Mouse (Mus musculus): ENCODE measurements around the gene Tssk4.
A peak's percentile ranks its signal among the peaks of the same experiment; 100 is the strongest.

Gene Tssk4

DNA sequence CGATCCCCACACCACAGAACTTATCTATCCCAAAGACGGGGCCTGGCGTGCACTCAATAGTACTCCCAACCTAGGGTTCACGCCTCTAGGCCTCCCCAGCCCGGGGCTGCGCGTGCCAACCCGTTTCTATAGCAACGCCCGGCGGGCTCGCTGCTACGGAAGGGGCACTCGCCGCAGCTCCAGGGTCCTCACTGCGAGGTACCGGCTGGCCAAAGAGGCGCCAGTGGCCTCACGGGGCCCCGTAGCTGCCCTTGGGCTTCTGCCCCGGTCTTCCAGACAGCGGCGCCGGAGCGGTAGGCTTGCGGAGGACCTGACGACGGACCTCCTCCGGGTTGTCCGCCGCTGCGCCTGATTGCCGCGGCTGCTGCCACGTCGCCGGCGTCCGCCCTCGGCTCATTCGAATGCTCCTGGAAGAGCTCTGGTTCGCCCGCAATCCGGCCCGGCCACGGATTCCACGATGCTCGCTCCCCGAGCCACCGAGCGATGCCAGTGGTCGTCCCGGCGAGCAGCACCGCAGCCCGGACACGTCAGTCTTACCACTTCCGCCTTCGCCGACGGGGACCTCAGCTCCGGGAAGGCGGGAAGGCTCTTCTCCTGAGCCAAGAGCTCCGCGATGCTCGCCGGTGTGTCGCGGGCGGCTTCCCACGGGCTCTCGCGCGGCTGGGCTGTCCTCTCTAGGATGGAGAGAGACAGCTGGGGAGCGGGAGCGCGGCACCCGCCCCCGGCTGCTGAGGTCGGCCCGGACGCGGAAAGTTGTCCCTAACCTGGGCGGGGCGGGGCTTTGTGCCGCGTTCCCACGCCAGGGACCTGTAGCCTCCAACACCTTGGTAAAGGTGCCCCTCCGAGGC lies 6.7 kb upstream of the Tssk4 start, which contains the start of gene Tm9sf1:
Gene Tm9sf1, minus strand, starts transcription at position 747 of the 848 bp plus-strand sequence.
- DNase-seq (ENCODE audit: low spot score in 2 of 2) = peak; percentile 79 to 84

DNA sequence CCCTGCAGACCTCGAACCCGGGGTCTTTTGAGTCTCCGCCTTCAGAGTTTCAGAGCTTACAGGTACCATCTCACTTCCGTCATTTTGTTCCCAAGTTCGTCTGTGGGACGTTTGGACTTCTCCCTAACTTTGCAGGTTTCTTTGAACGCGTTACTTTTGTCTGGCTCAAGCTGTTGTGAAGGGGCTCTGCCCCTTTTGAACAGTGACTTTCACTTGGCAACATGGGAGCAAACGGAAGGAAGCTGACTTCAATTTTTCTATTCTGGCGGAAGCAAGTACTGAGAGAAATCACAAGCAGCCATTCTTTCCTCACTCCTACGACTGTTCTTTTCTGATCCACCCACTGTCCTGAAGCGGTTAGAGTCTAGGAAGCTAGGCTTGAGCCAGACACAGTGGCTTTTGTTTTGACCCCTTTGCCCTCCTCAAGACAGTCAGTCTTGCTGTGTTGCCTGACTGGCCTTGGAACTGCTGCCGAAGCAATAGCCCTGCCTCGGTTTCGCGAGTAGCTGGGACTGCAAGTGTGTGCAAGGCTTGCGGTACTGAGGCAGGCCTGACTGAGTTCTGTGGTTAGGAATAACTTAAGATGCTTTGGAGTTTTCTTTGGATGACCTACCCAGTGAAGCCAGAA lies 5.6 kb upstream of the Tssk4 start:
- no peak for DNase-seq (ENCODE audit: low spot score in 2 of 2)

DNA sequence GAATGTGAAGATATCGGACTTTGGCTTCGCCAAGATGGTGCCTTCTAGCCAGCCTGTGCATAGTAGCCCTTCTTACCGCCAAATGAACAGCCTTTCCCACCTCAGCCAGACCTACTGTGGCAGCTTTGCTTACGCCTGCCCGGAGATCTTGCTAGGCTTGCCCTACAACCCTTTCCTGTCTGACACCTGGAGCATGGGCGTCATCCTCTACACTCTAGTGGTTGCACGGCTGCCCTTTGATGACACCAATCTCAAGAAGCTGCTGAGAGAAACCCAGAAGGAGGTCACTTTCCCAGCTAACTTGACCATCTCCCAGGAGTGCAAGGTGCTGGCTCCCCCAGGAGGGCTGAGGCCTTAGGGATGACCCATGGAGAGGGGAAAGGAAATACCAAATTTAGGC lies 1.5 kb downstream of the Tssk4 start:
- no peak for DNase-seq (ENCODE audit: low spot score in 2 of 2)

DNA sequence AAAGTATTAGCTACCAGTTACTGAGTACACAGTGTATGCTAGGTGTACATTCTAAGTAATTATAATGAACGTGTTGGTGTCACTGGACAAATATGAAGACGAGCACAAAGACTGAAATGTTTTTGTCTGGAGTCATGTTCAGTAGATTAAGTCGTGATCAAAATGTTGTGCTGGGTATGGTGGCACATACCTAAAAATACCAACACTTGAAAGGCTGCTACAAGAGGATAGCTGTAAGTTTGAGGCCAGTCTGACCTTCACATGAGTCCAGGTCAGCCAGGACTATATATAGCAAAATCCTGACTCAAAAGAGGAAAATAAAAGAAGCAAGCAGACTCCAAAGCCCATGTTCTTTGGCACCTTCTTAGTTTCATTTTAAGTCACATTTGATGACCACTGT lies 7.0 kb downstream of the Tssk4 start:
- no peak for DNase-seq (ENCODE audit: low spot score in 2 of 2)

DNA sequence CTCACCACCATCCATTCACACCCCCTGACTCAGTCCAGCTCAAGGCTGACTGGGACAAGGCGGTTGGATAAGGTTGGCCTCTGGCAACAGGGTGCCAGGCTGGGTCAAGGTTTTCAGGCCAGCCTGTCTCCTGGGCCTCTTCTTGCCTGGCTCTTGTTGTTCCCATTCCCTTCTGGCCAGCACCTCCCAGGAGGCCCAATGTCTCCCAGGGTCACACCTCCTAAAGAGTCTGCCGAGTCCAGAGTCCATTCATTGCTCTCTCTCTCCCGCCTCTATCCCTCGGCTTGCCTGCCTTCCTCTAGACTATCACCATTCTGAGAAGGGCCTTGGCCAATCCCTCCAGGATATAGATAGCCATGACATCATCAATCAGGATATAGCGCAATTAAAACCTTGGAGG lies 8.0 kb downstream of the Tssk4 start:
- no peak for DNase-seq (ENCODE audit: low spot score in 2 of 2)

DNA sequence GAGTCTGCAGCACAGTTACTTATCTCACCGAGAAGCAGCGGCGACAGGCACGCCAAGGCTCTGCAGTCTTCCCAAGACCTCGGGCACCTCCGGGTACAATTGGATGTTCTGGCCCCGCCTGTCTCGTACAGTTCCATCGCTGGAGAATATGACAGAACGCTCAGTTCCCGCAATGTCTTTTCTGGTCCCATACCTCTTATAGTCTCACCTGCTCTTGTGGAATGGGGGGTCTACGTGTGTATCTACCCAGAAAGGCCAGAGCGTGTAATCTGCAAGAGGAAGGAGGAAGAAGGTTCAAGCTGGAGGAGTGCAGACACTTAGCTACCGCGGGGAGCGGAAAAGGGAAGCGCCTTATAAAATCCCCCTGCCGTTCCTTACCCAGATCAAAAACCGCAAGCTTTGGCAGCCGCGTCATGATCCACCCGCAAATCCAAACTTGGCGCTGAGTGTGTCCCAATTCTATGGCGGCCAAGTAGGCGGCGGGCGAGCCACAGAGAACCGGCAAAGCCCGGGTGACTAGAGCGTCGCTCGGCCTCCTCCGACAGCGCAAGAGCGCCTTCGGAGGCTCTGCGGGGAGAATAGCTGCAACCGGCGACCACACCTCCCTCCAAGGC lies 10.1 kb downstream of the Tssk4 start, which contains the start of gene Mdp1:
Gene Mdp1, minus strand, starts transcription at position 549 of the 614 bp plus-strand sequence.
- DNase-seq (ENCODE audit: low spot score in 2 of 2) = peak; percentile 70 to 71

DNA sequence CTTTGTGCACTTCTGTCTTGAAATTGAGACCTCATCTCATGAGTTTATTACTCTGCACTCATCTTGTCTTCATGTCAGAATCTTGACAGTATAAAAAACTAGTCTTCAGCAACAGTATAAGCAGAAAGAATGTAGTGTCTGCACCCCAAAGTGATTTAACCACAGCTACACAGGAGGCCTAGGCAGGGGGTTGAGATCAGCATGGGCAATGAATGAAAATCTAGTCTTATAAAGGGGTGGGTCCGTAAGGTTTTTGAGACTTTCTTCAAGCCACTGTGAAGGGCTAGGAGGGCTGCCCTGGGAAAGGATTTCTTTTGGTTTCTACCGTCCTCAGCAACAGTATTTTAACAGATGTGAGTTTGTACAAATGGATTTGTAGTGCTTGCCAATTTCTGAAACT lies 10.7 kb downstream of the Tssk4 start:
- DNase-seq (ENCODE audit: low spot score in 2 of 2) = no peak

DNA sequence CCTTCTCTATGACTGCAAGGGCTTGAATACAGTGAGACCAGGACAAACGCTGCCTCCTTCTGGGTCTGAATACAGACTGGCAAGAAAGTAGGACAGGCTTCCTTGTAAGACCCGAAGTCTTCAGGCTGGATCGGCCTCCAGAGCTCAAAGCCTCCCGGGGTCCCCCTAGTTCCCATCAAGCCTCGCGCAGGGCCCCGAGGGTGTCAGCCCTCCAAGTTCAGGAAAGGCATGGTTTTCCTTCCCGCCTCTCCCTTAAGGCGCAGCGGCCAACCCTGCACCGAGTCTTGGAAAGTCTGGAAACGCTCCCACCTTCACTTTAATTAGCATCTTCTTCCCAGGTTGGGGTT lies 21.5 kb downstream of the Tssk4 start:
- no peak for DNase-seq (ENCODE audit: low spot score in 2 of 2)

DNA sequence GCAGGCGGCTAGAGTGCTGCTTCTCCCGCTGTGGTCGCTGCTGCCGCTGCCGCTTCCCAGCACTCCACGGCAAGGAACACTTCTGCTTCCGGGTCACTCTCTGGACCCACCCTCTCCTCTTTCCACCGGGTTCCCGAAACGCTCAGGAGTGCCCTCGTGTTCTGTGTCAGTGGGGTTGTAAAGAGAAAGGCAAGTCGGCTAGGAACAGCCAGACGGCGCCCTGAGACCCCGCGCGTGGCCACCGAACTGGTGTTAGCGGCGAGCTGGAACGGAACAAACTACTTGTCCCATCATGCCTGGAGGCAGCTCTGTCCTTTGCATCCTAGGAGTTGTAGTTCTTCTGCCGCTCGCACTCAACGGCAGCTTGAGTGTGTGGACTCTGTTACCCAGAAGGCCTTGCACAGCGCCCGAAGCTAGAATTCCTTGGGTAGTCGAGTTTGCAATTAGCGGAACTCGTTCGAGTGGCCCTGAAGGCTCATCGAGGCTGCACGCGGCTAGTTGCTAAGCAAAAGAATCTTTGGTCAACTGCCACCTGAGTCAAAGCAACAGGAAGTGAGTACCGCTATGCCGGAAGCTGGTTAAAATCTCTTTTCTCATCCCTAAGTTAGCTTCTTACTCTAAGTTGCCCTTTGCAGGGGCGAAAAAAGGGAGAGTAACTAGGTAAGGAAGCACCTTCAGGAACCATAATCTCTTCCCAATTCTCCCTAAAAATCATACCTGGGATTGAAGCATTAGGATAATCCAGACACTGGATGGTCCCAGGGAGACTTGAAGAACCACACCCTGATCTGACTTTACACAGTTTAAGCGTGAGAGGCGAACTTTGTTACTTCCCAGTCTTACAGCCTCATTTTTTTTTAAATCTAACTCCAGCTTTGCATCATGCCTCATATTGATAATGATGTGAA lies 22.1 kb downstream of the Tssk4 start, which contains the start of the genes Gmpr2 and Nedd8:
Gene Gmpr2, plus strand, starts transcription at position 109 of the 908 bp plus-strand sequence.
Gene Nedd8, minus strand, starts transcription at position 292 of the 908 bp plus-strand sequence.
- DNase-seq (ENCODE audit: low spot score in 2 of 2) = peak; percentile 84 to 86

DNA sequence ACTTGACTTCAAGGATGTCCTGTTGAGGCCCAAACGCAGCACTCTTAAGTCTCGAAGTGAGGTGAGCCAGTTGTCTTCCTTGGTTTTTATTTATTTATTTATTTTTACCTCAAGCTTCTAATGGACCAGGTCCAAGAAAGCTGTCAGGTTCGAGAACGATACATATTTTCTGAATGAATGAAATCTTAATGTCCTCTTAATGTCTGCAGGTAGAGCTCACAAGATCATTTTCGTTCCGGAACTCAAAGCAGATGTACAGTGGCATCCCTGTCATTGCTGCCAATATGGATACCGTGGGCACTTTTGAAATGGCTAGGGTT lies 22.7 kb downstream of the Tssk4 start:
- DNase-seq (ENCODE audit: low spot score in 2 of 2) = no peak

DNA sequence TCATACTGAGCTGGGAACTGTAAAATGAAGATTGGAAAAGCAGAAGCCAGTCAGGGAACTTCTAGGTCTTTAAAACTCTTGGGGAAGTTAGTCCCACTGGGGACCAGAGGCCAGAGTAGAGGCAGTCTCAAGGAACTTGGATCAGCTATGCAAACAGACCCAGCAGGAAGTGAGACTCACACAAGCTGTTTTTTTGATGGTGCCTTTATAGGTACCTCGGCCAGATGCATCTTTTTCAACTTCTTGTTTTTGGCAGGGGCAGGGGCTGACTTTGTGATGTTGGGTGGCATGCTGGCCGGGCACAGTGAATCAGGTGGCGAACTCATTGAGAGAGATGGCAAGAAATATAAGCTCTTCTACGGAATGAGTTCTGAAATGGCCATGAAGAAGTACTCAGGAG lies 27.6 kb downstream of the Tssk4 start:
- no peak for DNase-seq (ENCODE audit: low spot score in 2 of 2)

DNA sequence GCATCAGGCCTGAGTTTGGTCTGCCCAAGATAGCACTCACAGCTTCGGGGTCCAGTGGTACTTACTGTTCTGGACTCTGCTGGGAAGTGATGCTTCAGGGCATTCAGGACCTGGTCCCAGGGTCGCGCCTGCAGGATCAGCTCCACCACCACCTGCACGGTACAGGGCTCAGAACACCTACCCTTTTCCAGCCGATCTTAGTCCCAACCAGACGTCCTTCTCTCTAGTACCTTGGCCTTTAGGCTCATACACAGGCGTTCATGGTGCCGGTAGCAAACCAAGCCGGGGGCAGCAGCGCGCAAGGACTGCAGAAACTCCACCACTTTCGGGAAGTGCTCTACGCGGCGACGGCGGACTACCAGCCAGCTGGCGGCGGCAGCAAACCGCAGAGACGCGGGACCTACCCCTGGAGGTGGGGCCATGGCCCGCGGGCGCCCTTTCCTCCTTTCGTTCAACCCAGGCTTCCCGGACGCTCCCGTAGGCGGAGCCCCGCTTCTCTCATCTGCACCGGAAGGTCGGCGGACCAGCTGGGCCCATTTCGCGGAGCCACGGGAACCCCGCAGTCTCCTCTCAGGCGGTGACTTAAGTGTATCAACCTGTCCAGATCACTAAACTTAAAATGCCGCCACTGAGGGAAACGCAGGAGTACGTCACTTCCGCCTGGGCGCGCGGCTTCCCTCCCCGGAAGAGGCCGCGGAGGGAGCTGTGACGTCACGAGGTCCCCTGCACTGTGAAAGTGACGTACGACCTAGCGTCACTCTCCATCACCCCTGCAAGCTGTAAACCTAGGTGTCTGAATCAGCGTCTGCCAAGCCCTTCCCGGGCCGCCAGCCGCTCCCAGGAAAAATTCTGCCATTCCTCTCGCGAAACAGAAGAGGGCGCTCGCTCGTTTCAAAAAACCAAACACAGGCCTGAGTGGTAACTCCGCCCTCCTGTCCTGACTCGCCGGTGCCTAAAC lies 31.5 kb downstream of the Tssk4 start, which contains the start of gene Tinf2:
Gene Tinf2, minus strand, starts transcription at position 661 of the 958 bp plus-strand sequence.
- DNase-seq (ENCODE audit: low spot score in 2 of 2) = peak; percentile 87 to 92

DNA sequence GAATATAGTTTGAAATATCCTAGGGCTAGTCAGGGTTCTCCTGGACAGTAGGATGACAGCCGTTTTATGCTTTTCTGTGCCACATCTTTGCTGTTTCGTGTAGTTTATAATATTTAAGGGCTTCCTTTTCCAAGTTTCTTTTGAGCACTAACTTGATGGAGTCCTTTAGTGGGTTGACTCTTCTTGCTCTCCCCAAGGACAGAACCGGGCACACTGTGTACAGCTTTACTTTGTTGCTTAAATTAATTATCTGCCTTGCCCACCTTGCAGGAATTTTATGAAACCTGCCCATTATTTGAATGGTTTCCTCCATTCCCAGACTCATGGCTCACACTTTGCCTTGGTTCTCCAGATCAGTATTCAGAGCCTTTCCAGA lies 32.1 kb downstream of the Tssk4 start:
- DNase-seq (ENCODE audit: low spot score in 2 of 2) = no peak

DNA sequence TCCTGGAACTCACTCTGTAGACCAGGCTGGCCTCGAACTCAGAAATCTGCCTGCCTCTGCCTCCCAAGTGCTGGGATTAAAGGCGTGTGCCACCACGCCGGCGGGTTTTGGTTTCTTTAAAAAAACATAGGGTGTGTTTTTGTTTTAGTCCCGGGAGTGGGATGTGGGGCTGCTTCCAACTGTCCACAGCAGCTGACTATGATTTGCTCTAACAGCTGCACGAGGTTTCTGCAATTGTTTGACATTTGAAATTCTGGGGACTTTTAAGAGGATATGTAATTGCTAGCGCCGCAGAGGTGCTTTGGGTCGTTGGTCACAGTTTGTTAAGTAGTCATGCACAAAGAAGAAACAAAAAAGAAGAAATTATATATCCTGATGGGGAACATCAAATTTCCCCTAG lies 39.4 kb downstream of the Tssk4 start:
- no peak for DNase-seq (ENCODE audit: low spot score in 2 of 2)

DNA sequence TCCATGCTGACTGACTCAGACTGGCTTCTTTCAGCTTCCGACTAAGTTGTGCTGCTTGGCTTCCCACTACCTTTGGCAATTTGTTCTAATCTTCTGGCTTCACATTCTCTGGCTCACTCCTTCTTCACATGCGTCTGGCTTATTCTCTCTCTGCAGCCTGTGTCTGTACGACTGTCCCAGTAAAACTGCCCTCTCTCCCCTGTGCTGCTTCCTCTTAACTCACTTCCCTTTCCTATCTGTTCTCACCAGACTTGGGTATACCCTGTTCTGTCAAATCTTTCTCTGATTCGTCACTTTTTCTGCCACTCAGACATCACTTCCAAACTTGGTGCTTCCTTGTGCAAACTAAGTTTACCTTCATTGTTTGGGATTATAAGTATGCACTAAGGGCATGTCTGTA lies 47.2 kb downstream of the Tssk4 start:
- DNase-seq (ENCODE audit: low spot score in 2 of 2) = no peak

DNA sequence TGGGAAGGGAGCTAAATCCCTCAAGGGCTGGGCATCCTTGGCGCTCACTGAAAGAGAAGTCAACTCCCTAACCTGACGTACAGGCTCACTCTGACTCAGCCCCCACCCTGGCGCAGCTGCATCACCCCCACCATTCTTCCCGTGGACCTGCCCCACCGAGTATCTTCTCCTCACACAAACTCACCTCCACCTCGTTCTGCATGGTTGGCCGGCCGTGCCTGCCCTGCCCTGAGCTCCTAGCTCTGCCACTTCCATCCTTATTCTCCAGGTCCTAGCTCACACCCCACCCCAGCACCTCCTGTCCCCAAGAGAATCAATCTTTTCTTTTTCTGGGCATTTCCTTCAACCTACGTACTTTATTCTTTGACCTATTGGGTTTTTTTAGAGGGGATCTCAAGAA lies 51.1 kb downstream of the Tssk4 start:
- DNase-seq (ENCODE audit: low spot score in 2 of 2) = no peak

Data from urinary bladder, postnatal 4 days (tissue).